Mouse (Mus musculus) hindlimb bud, embryonic 11.5 days (tissue): ENCODE measurements around the gene Klhdc8b.

Source experiments
- DNase-seq: peaks from one replicate; pipeline ENCODE4 v3.0.0-alpha.2; 2012; ENCODE audit warnings: low read depth, low spot score; ENCODE audit errors: extremely low spot score

The Klhdc8b gene

DNA sequence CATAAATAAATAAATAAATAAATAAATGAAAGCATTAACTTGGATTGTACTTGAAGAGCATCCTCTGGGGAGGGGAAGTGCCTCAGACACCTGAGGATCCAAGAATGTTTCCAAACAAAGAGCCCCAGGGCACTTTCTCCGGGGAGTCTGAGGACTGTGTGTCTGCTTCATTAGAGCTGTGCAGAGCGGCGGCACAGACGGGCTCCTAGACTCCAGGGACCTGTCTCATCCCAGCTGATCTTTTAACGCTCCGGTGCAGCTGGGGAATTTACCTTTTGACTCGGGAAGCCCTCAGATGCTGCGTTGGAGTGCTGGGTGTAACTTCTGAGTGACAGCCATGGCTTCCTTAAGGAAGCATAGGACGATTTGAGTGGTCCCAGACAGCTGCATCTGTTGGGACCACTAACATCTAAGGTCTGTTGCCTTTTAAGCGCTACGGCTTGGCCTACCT lies at the start of gene Klhdc8b:
Gene Klhdc8b (minus strand): TSS at position 401 of the 451 bp plus-strand sequence.
- no peak for DNase-seq

DNA sequence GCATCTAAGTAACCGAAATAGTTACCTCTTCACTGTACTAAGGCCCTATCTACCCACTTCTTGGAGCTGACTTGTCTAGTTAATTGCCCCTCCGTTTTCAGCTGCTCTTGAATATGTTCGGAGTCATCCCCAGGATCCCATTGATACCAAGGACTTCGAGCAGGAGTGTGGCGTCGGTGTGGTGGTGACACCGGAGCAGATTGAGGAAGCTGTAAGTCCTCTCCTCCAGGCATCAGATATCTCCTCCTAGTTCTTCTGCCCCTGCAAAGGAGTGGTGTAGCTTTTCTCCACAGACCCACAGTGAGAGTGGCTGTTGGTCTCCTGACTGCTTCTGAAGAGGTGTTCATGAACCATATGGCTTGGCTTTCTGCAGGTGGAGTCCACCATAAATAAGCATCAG lies 47.4 kb upstream of the Klhdc8b start:
- DNase-seq, result no peak

DNA sequence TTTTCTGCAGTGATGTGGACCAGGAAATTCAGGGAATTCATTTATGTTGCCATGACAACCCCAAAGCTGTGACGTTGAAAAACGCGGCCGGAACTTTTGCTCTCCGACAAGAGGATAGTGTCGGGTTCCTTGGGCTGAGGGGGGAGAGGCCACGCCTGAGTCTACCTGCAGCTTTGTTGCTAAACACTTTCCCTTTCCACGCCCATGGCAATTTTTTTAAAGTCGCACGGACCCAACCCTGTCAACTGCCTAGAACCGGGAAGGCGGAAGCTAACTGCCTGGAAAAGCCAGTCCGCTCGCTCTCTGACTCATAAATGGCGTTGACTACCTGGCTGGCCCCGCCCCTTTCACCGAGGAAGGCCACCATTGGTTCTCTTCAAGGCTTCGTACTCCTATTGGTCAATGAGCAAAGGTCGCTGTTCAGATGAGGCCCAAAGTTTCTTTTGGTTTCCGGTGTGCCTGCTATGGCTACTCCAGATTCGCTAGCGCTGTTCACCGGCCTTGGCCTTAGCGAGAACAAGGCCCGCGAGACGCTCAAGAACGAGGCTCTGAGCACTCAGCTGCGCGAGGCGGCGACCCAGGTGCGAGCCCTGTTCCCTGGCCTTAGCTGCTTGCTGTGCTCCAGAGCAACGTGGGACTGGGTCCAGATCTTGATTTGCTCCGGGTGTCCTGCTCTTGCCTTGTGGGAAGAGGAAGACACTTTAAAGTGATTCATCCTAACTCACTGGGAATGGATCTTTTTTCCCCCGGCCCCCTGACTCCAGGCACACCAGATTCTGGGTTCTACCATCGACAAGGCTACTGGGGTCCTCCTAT lies 46.4 kb upstream of the Klhdc8b start, which contains the start of gene Qars:
Gene Qars (plus strand): TSS at position 88 of the 816 bp plus-strand sequence.
- peak; percentile 91 for DNase-seq

DNA sequence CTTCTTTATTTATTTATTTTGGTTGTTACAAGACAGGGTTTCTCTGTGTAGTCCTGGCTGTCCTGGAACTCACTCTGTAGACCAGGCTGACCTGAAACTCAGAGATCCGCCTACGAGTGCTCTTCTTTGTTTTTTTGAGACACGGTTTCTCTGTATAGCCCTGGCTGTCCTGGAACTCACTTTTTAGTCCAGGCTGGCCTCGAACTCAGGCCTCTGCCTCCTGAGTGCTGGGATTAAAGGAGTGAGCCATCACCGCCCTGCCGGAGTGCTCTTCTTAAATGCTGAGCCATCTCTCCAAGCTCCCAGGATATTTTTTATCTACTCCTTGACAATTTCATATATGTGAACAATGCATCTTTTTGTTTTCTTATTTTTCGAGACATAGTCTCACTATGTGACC lies 45.5 kb upstream of the Klhdc8b start:
- DNase-seq, result no peak

DNA sequence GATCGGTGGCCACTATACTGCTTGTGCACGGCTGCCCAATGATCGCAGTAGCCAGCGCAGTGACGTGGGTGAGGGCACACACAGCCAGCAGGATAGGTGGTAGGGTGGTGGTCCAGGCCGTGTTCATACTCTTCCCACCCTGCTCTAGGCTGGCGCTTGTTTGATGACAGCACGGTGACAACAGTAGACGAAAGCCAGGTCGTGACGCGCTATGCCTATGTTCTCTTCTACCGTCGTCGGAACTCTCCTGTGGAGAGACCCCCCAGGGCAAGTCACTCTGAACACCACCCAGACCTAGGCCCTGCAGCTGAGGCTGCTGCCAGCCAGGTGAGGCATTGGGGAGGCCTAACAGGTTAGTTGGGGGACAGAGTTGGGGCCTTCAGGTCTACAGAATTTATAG lies 38.6 kb upstream of the Klhdc8b start:
- no peak for DNase-seq

DNA sequence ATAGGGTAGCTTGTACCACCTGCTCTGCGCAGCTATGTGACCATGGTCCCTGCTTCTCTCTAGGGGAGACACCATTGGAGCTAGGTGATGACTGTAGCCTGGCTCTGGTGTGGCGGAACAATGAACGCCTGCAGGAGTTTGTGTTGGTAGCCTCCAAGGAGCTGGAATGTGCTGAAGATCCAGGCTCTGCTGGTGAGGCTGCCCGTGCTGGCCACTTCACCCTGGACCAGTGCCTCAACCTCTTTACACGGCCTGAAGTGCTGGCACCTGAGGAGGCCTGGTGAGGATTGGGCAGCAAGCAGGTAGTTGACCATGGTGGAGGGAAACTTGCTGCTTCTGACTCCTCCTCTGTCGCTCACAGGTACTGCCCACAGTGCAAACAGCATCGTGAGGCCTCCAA lies 37.9 kb upstream of the Klhdc8b start:
- no peak for DNase-seq

DNA sequence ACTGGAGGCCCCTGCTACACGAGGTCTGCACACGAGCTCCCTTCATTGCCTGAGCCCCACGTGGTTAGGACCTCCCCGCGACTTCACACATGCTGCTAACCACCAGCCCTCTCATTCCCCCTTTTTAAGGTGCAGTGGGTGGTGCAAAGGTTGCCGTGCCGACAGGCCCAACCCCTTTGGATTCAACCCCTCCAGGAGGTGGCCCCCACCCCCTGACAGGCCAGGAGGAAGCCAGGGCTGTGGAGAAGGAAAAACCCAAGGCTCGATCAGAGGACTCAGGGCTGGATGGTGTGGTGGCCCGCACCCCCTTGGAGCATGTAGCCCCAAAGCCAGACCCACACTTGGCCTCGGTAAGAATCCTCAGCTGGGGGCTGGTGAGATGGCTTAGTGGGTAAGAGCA lies 33.5 kb upstream of the Klhdc8b start:
- DNase-seq, result no peak

DNA sequence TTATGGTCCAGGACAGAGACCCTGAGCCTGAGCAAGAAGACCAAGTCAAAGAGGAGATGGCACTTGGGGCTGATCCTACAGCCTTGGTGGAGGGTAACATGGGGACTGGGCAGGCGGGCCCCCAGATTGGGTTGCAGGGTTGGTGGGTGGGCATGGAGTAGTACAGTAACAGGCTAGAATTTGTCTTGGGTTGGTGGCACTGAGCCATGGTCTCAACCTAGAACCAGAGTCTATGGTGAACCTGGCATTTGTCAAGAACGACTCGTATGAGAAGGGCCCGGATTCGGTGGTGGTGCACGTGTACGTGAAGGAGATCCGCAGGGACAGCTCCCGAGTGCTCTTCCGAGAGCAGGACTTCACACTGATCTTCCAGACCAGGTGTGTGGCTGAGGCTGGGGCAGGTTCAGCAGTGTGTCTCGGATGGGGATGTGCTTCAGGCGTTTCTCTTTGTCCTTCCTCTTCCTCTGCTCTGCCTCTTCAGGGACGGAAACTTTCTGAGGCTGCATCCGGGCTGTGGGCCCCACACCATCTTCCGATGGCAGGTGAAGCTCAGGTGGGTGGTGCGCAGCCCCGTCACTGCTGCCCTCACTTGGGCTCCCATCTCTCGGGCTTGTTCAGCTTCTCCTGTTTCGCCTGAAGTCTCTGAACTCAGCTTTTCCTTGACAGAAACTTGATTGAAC lies 32.9 kb upstream of the Klhdc8b start:
- no peak for DNase-seq

DNA sequence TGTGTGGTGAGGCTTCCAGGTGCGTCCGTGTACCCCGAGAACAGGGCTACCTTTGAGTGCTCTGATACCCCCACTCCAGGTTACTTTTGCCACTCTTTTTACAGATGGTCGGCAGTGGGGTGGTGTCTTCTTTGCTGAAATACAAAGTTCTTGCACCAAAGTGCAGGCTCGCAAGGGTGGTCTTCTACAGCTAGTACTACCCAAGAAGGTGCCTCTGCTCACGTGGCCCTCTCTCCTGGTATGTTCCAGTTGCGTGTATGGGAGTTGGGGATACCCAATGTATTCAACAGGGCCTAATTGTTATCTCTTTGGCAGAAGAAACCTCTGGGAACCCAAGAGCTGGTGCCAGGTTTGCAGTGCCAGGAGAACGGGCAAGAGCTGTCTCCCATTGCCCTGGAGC lies 31.9 kb upstream of the Klhdc8b start:
- DNase-seq, result no peak

DNA sequence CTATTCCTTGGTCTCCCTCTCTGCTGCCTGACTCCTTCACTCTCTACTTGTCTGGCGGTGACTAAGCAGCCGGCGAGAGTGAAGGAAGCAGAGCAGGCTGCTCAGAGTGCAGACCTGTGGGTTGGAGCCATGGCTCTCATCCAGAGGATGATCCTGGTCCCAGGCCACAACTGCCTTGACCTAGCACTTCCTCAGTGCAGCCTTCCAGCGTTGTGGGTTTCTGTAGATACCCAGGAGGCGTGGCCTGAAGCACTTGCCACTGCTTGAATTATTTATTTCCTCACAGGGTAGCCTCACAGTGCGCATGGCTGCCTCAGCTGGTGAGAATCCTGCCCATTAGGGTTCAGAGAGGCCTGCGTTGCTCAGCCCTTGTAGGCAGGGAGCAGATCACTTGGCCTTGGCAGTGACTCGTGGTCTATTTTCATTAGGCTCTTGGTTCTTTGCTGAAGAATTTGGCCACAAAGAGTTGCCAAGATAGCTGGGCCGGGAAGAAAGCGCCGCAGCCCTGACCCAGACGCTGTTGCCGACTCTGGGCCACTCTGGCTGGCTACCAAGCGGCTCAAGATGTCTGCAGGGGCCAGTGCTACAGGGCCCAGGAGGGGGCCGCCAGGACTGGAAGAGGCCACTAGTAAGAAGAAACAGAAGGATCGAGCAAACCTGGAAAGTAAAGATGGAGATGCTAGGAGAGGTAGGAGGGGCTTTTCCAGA lies 30.8 kb upstream of the Klhdc8b start:
- DNase-seq, result no peak

DNA sequence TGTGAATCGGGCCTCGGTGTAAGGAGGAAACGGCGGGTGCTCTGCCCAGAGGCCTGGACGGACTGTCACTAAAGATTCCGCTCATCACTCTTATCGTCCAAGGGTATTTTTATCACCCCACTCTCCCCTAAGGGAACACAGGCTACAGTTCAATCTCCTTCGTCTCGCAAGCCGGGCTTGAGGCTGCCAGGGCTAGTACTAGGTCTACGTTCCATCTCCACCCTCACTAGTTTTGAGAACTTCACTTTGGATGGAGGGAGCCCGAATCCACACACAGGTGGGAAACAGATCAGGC lies 29.9 kb upstream of the Klhdc8b start:
- no peak for DNase-seq

DNA sequence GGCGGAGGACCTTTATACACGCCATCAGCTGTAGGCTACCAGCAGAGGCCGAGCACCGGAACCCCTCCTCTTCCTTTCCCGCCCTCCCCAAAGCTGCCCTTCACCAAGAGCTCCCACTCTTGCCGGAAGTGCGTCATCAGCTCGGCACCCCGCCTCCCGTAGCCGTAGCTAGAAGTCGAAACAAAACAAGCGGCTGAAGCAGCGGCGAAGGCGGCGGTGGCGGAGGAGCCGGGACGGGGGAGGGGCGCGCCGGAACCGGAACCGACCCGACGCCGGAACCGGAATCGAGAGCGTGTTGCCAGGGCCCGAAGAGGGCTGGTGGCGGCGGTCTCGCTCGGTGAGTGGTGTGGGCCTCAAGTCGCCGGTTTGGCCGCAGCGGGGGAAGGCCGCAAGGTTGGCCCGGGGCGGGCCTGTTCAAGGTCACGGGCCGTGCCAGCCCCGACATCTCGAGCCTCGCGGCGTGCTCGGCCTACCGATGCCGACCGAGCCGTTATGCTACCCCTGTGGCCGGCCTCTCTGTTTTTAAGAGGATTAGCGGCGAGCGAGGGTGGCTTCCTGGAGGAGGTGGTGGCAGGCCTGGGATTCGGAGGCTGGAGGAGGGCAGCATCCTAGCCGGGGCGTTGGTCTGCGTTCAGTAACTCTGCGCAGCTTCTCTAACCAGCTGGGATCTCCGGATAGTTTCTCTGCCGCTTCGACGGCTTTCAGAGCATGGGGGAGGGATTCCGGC lies 29.3 kb upstream of the Klhdc8b start, which contains the start of gene Usp19:
Gene Usp19 (plus strand): TSS at position 44 of the 727 bp plus-strand sequence.
- DNase-seq, result peak; percentile 76

DNA sequence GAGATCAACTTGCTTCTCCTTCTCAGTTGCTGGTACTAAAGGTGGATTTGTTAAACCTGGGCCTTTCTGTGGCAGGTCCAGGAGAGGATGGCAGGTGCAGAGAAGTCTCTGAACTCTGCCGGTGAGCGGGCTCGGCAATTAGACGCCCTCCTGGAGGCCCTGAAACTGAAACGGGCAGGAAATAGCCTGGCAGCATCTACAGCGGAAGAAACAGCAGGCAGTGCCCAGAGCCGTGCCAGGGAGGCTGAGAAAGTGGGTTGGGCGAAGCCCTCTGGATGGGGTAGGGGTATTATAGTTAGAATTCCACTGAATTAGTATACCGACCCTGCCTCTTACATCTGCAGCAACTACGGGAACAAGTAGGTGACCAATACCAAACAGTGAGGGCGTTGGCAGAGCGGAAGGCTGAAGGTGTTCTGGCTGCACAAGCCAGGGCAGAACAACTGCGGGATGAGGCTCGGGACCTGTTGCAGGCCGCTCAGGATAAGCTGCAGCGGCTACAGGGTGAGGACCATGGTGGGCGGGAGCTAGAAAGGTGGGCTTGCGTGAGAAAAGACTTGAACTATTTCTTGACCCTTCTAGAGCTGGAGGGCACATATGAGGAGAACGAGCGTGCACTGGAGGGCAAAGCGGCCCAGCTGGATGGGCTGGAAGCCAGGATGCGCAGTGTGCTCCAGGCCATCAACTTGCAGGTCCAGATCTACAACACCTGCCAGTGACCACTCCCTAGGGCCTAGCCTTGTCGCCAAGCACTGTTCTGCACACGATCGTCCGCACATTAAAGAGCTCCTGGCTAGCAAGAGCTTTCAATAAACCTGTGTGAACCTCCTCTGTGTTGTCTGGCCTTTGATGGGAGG lies 28.5 kb upstream of the Klhdc8b start:
- DNase-seq, result no peak

DNA sequence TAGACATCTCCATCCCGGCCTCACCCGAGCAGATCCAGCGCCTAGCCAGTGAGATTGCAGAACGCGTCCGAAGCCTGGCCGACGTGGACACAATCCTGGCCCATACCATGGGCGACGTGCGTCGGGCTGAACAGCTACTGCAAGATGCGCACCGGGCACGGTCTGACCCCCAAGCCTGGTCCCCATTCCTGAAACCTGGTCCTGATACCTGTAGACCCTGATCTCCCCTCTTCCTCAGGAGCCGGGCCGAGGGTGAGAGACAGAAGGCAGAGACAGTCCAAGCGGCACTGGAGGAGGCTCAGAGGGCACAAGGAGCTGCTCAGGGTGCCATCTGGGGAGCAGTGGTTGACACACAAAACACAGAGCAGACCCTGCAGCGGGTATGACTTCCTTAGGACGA lies 27.8 kb upstream of the Klhdc8b start:
- no peak for DNase-seq

DNA sequence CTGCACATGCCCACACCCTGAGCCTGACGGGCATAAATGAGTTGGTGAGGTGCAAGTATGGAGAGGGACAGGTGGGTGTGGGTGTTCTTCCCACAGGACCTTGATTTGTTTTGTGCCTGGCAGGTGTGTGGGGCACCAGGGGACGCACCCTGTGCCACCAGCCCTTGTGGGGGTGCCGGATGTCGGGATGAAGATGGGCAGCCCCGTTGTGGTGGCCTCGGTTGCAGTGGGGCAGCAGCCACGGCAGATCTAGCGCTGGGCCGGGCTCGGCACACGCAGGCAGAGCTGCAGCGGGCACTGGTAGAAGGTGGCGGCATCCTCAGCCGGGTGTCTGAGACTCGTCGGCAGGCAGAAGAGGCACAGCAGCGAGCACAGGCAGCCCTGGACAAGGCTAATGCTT lies 27.0 kb upstream of the Klhdc8b start:
- no peak for DNase-seq

DNA sequence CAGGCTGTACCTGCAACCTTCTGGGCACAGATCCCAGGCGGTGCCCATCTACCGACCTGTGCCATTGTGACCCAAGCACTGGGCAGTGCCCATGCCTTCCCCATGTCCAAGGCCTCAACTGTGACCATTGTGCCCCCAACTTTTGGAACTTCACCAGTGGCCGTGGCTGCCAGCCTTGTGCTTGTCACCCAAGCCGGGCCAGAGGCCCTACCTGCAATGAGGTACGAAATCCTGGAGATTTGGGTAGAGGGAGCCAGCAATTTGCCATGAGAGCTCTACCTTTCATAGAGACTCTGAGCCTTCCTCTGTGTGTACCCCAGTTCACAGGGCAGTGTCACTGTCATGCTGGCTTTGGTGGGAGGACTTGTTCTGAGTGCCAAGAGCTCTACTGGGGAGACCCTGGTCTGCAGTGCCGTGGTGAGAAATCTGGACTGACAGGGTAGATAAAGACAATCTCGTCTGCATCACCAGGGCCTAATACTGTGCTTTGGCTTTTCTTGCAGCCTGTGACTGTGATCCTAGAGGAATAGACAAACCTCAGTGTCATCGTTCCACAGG lies 25.7 kb upstream of the Klhdc8b start:
- no peak for DNase-seq

DNA sequence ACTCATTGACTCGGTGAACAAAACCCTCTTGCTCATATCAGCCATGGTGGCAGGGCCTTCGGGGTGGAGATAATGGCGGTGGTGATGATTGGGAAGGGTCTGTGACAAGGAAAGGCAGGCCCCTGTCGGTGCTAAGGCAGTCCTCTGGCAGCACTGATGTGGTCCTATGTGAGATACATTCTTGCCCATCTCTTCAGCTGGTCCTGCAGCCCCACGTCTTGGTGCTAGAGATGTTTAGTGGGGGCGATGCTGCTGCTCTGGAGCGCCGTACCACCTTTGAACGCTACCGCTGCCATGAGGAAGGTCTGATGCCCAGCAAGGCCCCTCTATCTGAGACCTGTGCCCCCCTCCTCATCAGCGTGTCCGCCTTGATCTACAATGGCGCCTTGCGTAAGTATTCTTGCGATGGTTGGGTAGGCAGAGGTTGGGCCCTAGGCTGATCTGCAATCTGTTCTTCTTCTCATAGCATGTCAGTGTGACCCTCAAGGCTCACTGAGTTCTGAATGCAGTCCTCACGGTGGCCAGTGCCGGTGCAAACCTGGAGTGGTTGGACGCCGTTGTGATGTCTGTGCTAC lies 24.0 kb upstream of the Klhdc8b start:
- no peak for DNase-seq

DNA sequence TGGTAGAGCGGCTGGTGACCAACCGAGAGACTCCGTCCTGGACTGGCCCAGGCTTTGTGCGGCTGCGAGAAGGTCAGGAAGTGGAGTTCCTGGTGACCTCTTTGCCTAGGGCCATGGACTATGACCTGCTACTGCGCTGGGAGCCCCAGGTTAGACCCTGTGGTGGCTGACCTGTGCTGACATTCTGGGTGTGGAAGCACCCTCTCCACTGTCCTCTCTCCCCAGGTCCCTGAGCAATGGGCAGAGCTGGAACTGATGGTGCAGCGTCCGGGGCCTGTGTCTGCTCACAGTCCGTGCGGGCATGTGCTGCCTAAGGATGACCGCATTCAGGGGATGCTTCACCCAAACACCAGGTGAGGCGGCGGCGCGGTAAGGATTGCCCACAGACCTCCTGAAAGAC lies 22.6 kb upstream of the Klhdc8b start:
- no peak for DNase-seq

DNA sequence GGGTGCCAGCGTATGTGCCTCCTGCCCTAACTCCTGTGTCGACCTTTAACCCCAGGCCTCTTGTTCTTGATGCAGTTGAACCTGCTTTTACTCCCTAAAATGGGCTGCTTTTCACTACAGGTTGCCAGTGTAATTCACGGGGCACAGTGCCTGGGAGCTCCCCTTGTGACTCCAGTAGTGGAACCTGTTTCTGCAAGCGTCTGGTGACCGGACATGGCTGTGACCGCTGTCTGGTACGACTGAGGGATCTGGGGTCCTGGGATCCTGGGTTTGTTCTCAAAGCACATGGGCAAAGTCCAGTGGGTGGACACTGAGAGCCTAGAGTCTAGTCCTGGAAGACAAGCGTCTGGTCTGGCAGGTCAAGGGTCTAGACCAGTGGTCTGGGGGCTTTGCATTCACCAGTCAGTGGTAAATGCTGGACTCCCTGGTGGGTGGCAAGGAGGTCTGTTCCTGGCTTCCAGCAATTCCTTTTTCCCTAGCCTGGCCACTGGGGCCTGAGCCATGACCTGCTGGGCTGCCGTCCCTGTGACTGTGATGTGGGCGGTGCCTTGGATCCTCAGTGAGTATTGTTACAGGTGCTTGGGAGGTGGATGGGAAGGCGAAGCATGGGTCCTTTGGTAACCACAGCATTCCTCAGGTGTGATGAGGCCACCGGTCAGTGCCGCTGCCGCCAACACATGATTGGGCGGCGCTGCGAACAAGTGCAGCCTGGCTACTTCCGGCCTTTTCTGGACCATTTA lies 21.8 kb upstream of the Klhdc8b start:
- DNase-seq, result no peak
